Mouse (Mus musculus) heart, postnatal 0 days (tissue): ENCODE measurements at regions not wholly inside any gene's neighbourhood (a gene's known extent, or its start where the extent isn't known, plus 50 kb on each side); places are given as distances from the start of the nearest gene placed in this dataset.

ENCODE experiments used
- CTCF ChIP-seq: IDR thresholded peaks from 2 replicates; pipeline ENCODE4 v1.5.1; 2016; ENCODE audit warnings: antibody characterized with exemption, control low read depth, low read depth
- EP300 ChIP-seq: IDR thresholded peaks from 2 replicates; pipeline ENCODE4 v1.6.1; 2016; ENCODE audit warnings: antibody characterized with exemption, low read depth

GRCm38 (mm10) chr5:119362452-119362851, 308.0 kb upstream of the Tbx3 start:
- no peak for TF ChIP-seq CTCF
- no peak for TF ChIP-seq EP300
